Mouse (Mus musculus) 416B (cell line): ENCODE results near the gene Card19.
A peak's percentile ranks its signal among the peaks of the same experiment; 100 is the strongest.

Experiments
- DNase-seq: peaks from one replicate; pipeline ENCODE4 v3.0.0; 2011; ENCODE audit warnings: low read depth

Gene Card19

GRCm38 (mm10) chr13:49225633-49226032, 9.8 kb upstream of the Card19 start:
- no peak for DNase-seq

- no peak for DNase-seq
Observed at GRCm38 (mm10) chr13:49225159-49225558, 9.3 kb upstream of the Card19 start.

- DNase-seq, result no peak
Observed at GRCm38 (mm10) chr13:49224729-49225128, 8.9 kb upstream of the Card19 start.

GRCm38 (mm10) chr13:49224314-49224713, 8.5 kb upstream of the Card19 start:
- DNase-seq, result no peak

GRCm38 (mm10) chr13:49220912-49221311, 5.1 kb upstream of the Card19 start:
- no peak for DNase-seq

- DNase-seq, result no peak
Observed at GRCm38 (mm10) chr13:49219367-49219766, 3.5 kb upstream of the Card19 start.

- DNase-seq, result no peak
Observed at GRCm38 (mm10) chr13:49218651-49219050, 2.8 kb upstream of the Card19 start.

- DNase-seq, result no peak
Observed at GRCm38 (mm10) chr13:49216808-49217561, 1.1 kb upstream of the Card19 start.

- no peak for DNase-seq
Observed at GRCm38 (mm10) chr13:49216220-49216552, 349 bp upstream of the Card19 start.

GRCm38 (mm10) chr13:49215128-49215503, 721 bp downstream of the Card19 start:
- no peak for DNase-seq

GRCm38 (mm10) chr13:49214454-49214853, 1.4 kb downstream of the Card19 start:
- peak; percentile 62 for DNase-seq

GRCm38 (mm10) chr13:49213531-49213932, 2.3 kb downstream of the Card19 start:
- DNase-seq, result peak; percentile 97

GRCm38 (mm10) chr13:49212711-49213500, 2.9 kb downstream of the Card19 start:
- DNase-seq, result no peak

- peak; percentile 69 for DNase-seq
Observed at GRCm38 (mm10) chr13:49209306-49209705, 6.5 kb downstream of the Card19 start.

- DNase-seq, result no peak
Observed at GRCm38 (mm10) chr13:49206341-49206740, 9.5 kb downstream of the Card19 start.

GRCm38 (mm10) chr13:49205381-49205998, 10.3 kb downstream of the Card19 start:
- peak; percentile 95 for DNase-seq

GRCm38 (mm10) chr13:49202556-49202955, 13.3 kb downstream of the Card19 start:
- no peak for DNase-seq

- no peak for DNase-seq
Observed at GRCm38 (mm10) chr13:49200688-49201087, 15.1 kb downstream of the Card19 start.

- DNase-seq, result no peak
Observed at GRCm38 (mm10) chr13:49199891-49200290, 15.9 kb downstream of the Card19 start.

- DNase-seq, result no peak
Observed at GRCm38 (mm10) chr13:49198734-49199133, 17.1 kb downstream of the Card19 start.

- peak; percentile 97 for DNase-seq
Observed at GRCm38 (mm10) chr13:49196766-49197165, 19.1 kb downstream of the Card19 start.

GRCm38 (mm10) chr13:49196211-49196610, 19.6 kb downstream of the Card19 start:
- DNase-seq, result no peak

GRCm38 (mm10) chr13:49195651-49196050, 20.2 kb downstream of the Card19 start:
- no peak for DNase-seq
